Mouse (Mus musculus) midbrain, embryonic 10.5 days (tissue): Measurements from ENCODE around the gene Tab1. TPM values are rescaled to one million over a fixed set of nuclear protein-coding genes. Genes with fewer than 3 reads are reported as not detected.
A peak's percentile ranks its signal among the peaks of the same experiment; 100 is the strongest.

Experiments used
- DNase-seq: peaks from one replicate; pipeline ENCODE4 v3.0.0-alpha.2; 2017; ENCODE audit warnings: low spot score
- H3K27ac ChIP-seq: fragments of 300-500 bp; sonication (generic); replicated peaks from 2 replicates; pipeline ENCODE4 v1.5.1; 2016; ENCODE audit warnings: mild to moderate bottlenecking
- H3K27me3 ChIP-seq: fragments of 300-500 bp; sonication (generic); 2 replicates; pipeline ENCODE4 v1.6.1; 2016; ENCODE audit warnings: low read depth, mild to moderate bottlenecking; ENCODE audit not compliant: poor library complexity, severe bottlenecking
- H3K36me3 ChIP-seq: fragments of 300-500 bp; sonication (generic); 2 replicates; pipeline ENCODE4 v1.6.1; 2016; ENCODE audit warnings: mild to moderate bottlenecking, moderate library complexity
- H3K4me1 ChIP-seq: fragments of 300-500 bp; sonication (generic); 2 replicates; pipeline ENCODE4 v1.6.1; 2016
- H3K4me3 ChIP-seq: fragments of 300-500 bp; sonication (generic); 2 replicates; pipeline ENCODE4 v1.5.1; 2016; ENCODE audit warnings: mild to moderate bottlenecking, moderate library complexity
- H3K9me3 ChIP-seq: fragments of 300-500 bp; sonication (generic); replicated peaks from 2 replicates; pipeline ENCODE4 v1.6.1; 2016; ENCODE audit warnings: mild to moderate bottlenecking
- WGBS: fragments of 180-500 bp; shearing (Covaris S2); methylation state at CpG from one replicate; pipeline ENCODE4 v1.1.7; 2016; 5-methylcytosine and 5-hydroxymethylcytosine counted together
- polyA plus RNA-seq: library from polyadenylated mRNA; unstranded; fragments of >200 nt; fragmentation: Nextera tagmentation; extraction: Ambion mirVana; gene quantifications from 2 replicates; pipeline ENCODE4 v1.2.1, GENCODE M21; 2016

Gene Tab1
- polyA plus RNA-seq, 1 experiment from 2014 or later: 40.0 TPM

DNA sequence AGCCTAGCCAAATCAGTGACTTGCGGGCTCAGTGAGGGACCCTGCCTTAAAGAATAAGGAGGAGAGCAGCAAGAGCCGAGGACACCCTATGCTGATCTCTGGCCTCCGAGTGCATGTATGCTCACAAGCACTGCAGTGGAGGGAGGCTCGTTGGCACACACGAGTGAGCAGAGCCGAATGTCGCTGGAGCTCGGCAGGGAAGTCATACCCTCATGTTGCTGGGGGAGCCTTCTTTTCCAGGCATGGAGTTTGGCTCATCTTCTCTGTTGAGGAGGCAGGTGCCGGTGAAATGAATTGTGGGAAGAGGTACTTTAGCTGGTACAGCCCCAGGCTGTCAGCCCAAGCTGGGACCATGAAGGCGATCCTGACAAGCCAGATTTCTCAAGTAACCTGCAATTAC is 36.5 kb upstream of the Tab1 start:
- no peak for DNase-seq
- peaks cover 46% of the 10 kb centered on the region for H3K4me1 ChIP-seq
- peaks cover 77% of the 10 kb centered on the region for H3K27me3 ChIP-seq
- no peak overlapping the region for H3K27ac ChIP-seq
- 73% methylated on average over 10 of the region's 10 CpGs for WGBS
- H3K4me3 ChIP-seq: no peak overlapping the region
- H3K36me3 ChIP-seq: no peaks in the 10 kb centered on the region
- no peaks in the 10 kb centered on the region for H3K9me3 ChIP-seq

DNA sequence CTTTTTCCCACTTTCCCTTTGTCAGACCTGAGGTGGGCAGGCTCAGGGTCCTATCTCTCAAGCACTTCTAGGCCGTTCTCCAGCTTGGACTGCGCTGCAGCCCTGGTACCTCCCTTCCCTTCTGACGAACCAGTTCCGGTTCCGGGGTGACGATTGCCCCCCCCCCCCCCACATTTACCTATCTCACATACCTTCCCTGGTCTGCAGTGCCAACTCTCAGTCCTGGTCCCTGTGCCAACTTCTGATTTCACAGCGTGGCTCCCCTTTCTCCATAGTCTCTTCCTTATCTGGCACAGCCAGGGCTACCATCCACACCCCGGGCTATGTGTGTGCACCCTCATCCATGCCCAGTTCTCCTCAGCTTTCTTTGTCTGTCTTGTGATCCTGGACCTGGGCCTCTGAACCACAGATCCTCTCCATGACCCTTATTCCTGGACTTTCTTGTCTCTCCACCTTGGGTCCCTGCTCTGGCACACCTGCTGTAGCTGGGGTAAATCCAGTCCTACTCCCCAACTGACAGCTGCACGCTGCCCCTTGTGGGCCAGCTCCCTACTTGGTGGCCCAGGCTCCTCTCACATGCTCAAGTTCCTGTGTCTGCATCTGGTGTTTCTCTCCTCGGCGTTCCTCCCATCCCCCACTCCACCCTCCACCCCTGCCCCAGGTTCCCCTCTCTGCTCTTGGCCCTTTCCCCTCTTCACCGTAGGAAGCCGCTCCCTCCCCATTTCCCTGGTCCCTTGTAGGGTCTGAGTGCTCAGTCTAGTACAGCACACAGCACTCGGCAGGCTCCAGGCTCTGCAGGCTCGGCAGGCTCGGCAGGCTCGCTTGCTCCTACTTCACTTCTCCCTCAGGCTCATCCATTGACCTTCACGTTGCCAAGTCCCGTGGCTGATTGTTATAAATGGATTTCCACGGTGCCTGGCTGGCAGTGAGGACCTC is 35.7 kb upstream of the Tab1 start:
- peak overlapping the region; percentile 19; the same call in 1 of the 2 replicates for H3K4me3 ChIP-seq
- H3K9me3 ChIP-seq: no peaks in the 10 kb centered on the region
- no peaks in the 10 kb centered on the region for H3K36me3 ChIP-seq
- H3K4me1 ChIP-seq: peaks cover 38% of the 10 kb centered on the region
- peak overlapping the region; percentile 58 for H3K27ac ChIP-seq
- 27% methylated on average over 20 of the region's 20 CpGs for WGBS
- peak; percentile 56 for DNase-seq
- peaks cover 68% of the 10 kb centered on the region for H3K27me3 ChIP-seq

DNA sequence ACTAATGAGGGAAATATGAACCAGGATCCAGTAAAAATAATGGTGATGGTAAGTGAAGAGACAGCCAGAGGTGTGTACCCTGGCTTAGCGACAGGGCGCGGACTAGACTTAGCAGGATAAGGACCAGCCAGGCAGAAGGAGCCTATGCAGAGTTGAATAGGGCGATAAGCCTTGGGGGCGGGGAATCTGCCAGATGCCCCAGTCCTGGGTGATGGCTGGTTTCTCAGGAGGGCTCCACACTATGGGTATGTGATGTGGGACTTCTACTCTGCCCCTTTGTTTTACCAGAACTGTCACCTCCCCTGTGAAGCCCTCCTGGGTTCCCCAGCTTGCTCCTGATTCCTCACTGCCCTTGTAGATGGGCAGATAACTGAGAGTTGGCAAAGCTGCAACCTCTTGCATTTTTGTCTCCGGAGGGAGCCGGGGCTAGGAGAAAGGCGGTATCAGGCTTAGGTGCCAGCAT is 34.9 kb upstream of the Tab1 start:
- Histone ChIP-seq H3K27ac (peak overlapping the region; percentile 9; the same call in 1 of the 2 replicates), H3K36me3 (no peaks in the 10 kb centered on the region), H3K4me3 (peak overlapping the region; percentile 19; the same call in 1 of the 2 replicates), H3K27me3 (peaks cover 60% of the 10 kb centered on the region), H3K4me1 (peaks cover 32% of the 10 kb centered on the region), H3K9me3 (no peaks in the 10 kb centered on the region)
- no peak for DNase-seq
- WGBS: 28% methylated on average over 8 of the region's 8 CpGs

DNA sequence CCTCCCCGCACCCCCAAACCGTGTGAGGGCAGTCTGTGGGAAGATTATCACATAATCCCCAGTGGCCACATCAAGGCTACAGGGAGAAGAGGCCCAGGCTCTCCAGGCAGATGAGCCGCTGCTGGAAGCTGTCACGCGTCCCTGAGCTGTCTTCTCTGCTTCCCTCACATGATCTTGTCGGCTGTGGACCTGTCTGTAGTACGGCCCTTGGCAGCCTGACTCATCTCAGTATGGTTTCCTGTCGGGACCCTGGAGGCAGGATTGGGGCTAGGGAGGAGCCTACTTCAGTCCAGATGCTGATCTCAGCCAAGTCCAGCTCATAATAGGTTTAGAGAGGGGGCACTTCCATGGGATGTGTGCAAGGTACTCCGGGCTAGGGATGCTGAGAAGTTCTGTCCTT is 34.1 kb upstream of the Tab1 start:
- DNase-seq: no peak
- no peaks in the 10 kb centered on the region for H3K9me3 ChIP-seq
- H3K36me3 ChIP-seq: no peaks in the 10 kb centered on the region
- peaks cover 34% of the 10 kb centered on the region for H3K4me1 ChIP-seq
- H3K27me3 ChIP-seq: peaks cover 52% of the 10 kb centered on the region
- H3K27ac ChIP-seq: 0 out of 2 replicates have a peak overlapping the region, but pooled peaks have one; percentile 9
- H3K4me3 ChIP-seq: no peak overlapping the region
- 47% methylated on average over 9 of the region's 9 CpGs for WGBS

DNA sequence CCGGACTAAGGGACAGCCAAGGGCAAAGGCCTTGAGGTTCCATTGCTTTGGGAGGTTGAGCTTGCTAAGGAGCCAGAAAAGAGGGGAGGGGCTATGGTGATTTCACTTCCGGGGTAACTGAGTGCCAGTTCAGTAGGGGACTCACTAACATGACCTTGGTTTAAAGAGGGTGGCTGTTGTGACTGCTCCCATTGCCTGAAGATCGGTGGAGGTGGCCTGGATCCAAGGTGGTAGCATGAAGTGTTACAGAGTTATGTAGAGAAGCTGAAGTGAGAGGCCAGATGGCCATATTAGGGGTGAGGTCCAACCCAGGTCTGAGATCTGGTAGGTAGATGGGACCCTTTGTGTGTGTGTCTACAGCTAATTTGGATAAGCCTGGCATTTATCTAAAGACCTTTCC is 33.5 kb upstream of the Tab1 start:
- Histone ChIP-seq H3K4me1 (peaks cover 34% of the 10 kb centered on the region), H3K27me3 (peaks cover 47% of the 10 kb centered on the region), H3K27ac (no peak overlapping the region), H3K9me3 (no peaks in the 10 kb centered on the region), H3K4me3 (no peak overlapping the region), H3K36me3 (no peaks in the 10 kb centered on the region)
- DNase-seq: no peak
- 80% methylated on average over 3 of the region's 3 CpGs for WGBS

DNA sequence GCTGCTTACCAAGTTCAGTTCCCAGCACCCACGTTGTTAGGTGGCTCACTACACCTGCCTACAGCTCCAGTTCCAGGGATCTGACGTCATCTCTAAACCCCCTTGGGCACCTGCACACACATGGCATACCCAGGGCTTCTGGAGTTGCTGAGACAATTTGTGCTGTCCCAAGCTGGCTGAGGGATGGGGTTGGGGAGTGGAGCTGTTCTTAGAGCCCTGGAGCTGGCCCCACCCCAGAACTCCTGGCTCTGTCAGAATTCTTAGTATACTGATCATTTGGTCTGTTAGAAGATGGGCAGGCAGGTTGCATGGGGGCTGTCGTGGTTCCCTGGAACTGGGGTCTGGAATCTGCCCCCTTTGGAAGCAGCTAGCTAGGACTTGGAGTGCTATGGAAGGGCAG is 32.7 kb upstream of the Tab1 start:
- Histone ChIP-seq H3K27ac (no peak overlapping the region), H3K4me1 (peaks cover 41% of the 10 kb centered on the region), H3K4me3 (no peak overlapping the region), H3K27me3 (peaks cover 41% of the 10 kb centered on the region), H3K36me3 (no peaks in the 10 kb centered on the region), H3K9me3 (no peaks in the 10 kb centered on the region)
- DNase-seq: no peak
- 87% methylated on average over 3 of the region's 3 CpGs for WGBS

DNA sequence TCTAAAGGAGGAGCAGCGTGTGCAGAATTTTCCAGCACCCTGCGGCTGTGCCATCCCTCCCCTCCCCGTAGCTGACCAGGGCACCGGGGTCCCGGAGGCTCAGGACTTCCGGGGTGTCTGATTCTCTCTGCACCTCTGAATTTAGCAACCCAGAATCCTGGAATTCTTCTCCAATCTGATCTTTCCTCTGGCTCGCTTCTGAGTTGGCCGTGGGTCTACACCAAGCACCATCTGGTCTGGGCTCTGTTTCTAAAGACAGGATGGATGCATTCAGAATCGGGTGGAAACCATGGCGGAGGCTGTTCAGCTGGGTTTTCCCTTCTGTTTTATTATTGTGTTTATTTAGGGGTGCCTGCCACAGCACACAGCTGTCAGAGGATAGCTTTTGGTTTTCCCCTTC is 32.1 kb upstream of the Tab1 start:
- no peaks in the 10 kb centered on the region for H3K9me3 ChIP-seq
- H3K4me3 ChIP-seq: no peak overlapping the region
- 86% methylated on average over 10 of the region's 10 CpGs for WGBS
- no peak for DNase-seq
- no peaks in the 10 kb centered on the region for H3K36me3 ChIP-seq
- H3K4me1 ChIP-seq: peaks cover 48% of the 10 kb centered on the region
- H3K27me3 ChIP-seq: peaks cover 34% of the 10 kb centered on the region
- H3K27ac ChIP-seq: no peak overlapping the region

DNA sequence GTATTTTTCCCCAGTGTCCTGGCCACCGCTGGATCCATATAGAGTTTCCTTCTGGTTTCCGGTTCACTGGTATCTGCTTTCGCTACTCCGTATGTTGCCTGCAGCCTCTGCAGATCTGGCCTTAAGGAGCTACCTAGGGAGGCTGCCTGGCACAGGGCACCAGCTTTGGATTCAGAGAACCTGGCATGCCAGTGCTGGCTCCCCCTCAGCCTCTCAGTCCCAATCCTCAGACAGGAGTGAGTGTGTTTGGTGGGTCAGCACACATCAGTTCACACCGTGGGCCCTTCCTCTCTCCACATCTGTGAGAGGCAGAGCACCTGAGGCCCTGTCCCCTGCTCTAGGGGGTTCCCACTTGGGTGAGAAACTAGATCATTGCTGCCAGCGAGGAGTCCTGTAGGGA is 31.4 kb upstream of the Tab1 start:
- Histone ChIP-seq H3K27ac (no peak overlapping the region; the same call in 1 of the 2 replicates), H3K36me3 (no peaks in the 10 kb centered on the region), H3K4me3 (no peak overlapping the region), H3K27me3 (peaks cover 28% of the 10 kb centered on the region), H3K9me3 (no peaks in the 10 kb centered on the region), H3K4me1 (peaks cover 46% of the 10 kb centered on the region)
- no peak for DNase-seq
- WGBS: 89% methylated on average over 6 of the region's 6 CpGs

DNA sequence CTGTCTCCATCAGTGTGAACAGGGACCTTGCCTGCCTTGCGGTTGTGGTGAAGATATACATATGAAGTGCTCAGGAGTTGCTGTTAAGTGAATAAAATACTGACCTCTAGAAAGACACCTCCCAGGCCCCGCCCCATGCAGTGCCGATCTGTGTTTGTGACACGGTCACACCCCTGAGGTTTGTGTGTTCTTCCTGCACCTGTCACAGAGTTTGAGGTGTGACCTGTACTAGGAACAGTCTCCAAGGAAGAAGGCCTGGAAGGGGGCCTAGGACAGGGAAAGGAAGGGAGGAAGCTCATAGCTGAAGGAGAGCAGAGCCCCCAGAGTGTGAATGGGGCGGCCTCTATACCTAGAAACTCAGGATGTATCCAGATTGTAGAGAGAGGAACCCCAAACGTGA is 30.4 kb upstream of the Tab1 start:
- no peak overlapping the region for H3K27ac ChIP-seq
- DNase-seq: no peak
- H3K27me3 ChIP-seq: peaks cover 18% of the 10 kb centered on the region
- WGBS: 85% methylated on average over 6 of the region's 6 CpGs
- no peaks in the 10 kb centered on the region for H3K36me3 ChIP-seq
- H3K4me3 ChIP-seq: no peak overlapping the region
- H3K4me1 ChIP-seq: peaks cover 36% of the 10 kb centered on the region
- no peaks in the 10 kb centered on the region for H3K9me3 ChIP-seq

DNA sequence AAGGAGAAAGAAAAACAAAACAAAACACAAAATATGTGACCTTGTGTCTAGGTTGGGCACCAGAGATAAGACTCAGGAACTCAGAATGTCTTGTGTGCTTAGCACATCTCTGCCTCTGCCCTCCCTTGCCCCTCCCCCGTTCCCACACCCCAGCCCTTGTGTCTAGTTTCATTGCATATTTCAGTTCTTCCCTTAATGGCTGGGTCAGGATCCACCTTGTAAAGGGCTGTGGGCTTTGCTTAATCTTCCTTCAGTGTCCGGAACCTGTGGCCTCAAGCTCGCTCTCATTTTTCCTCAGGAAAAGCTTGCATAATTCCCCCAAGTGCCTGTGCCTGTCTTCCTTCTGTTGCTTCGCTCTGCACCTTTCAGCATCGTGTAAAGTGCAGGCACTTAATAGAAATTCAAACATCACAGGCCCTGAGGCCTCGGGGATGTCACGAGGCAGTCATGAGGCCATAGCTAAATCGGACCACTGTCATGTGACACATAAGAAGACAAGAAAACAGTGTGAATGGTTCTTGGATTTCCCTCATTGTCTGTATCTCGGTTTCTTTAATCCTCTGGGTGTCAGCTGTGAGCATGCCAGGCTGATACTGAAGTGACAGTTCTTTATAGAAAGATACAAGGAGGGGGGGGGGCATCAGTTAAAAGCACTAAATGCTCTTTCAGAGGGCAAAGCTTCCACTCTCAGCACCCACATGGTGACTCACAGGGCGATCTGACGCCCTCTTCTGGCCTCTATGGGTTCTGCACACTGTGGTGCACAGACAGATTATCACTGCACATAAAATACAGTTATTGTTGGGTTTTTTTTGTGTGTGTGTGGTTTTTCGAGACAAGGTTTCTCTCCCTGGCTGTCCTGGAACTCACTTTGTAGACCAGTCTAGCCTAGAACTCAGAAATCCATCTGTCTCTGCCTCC is 27.2 kb upstream of the Tab1 start:
- Histone ChIP-seq H3K36me3 (no peaks in the 10 kb centered on the region), H3K4me1 (peaks cover 17% of the 10 kb centered on the region), H3K27me3 (no peaks in the 10 kb centered on the region), H3K27ac (peak overlapping the region; percentile 42), H3K4me3 (no peak overlapping the region), H3K9me3 (no peaks in the 10 kb centered on the region)
- WGBS: 74% methylated on average over 12 of the region's 12 CpGs
- DNase-seq: no peak

DNA sequence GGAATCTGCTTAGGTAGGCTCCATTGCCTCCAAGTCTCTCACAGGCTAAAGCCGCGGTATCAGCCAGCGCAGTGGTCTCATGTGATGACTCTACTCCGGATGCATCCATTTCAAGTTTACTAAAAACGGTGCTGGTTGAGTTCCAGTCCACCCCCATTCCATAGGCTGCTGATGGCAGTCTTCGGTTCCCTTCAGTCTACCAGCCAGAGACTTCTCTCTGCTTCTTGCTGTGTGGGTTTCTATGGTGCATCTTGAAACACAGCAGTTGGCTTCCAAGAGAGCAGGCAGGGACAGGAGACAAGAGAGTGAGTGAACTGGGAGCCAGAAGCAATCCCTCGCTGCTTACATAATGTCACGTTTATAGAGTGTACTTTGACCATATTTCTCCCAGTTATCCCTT is 25.8 kb upstream of the Tab1 start:
- no peak overlapping the region for H3K27ac ChIP-seq
- no peak overlapping the region for H3K4me3 ChIP-seq
- H3K36me3 ChIP-seq: no peaks in the 10 kb centered on the region
- H3K27me3 ChIP-seq: no peaks in the 10 kb centered on the region
- H3K9me3 ChIP-seq: no peaks in the 10 kb centered on the region
- 97% methylated on average over 8 of the region's 8 CpGs for WGBS
- DNase-seq: no peak
- peaks cover 17% of the 10 kb centered on the region for H3K4me1 ChIP-seq

DNA sequence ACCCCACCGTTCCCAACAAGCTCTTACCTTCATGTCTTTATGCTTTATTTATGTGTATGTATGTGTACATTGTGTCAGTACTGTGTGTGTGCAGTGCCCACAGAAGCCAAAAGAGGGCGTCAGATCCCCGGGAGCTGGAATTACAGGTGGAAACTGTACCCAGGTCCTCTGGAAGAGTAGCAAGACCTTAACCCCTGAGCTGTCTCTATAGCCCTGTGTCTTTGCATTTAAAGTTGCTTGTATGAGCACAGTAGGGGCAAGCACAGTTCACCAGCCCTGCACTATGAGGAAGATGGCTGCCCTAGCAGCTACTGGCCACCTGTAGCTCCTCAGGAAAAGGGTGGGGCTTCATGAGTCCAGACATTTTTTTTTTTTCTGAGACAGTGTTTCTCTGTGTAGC is 25.4 kb upstream of the Tab1 start:
- Histone ChIP-seq H3K4me1 (peaks cover 17% of the 10 kb centered on the region), H3K27ac (no peak overlapping the region), H3K36me3 (0 out of 2 replicates have a peak, but pooled peaks cover under 1% of the 10 kb centered on the region), H3K27me3 (no peaks in the 10 kb centered on the region), H3K9me3 (no peaks in the 10 kb centered on the region), H3K4me3 (no peak overlapping the region)
- 84% methylated on average over 3 of the region's 3 CpGs for WGBS
- DNase-seq: no peak
